Mouse (Mus musculus): ENCODE results near the gene Ndufb10.

DNA sequence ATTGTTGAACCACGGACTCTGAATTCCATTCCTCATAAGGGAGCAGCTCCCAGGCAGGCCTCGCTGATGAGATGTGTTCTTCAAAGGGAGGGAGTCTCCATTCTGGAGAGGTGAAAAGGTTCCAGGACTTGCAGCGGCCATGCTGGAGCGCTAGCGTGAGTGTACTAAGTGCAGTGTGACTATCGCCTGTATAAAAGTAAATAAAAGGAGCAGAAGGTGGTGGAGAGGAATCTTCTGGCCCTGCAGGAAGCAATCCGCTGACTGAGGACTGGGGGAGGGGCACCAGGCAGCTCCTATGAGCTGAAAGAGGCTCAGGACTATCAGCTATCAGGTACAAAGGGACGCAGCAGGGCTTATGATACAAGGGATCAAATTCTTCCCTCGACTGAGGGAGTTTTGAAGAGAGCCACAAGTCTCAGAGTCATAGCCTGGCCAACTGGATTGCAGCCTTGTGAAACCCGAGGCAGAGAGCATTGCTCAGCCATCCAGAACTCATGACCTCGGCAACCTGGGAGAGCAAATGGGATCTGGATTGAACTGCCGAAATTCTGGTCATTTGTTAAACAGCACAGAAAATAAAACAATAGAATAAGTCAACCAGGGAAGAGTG is 42.1 kb upstream of the Ndufb10 start:
- TF ChIP-seq GATA1 (IDR thresholded peaks at IDR 0.05; ENCODE audit: low read length): no peak
- no peak for TF ChIP-seq TAL1 (IDR thresholded peaks at IDR 0.05; ENCODE audit: low read length)
